Mouse (Mus musculus) CD4-positive, CD25-positive, alpha-beta regulatory T cell, adult 2 months (primary cell): ENCODE results near the gene Pdcd6ip.

Experiments
- DNase-seq: peaks from one replicate; pipeline ENCODE4 v3.0.0-alpha.2; 2012; ENCODE audit warnings: low read depth, low spot score

Gene Pdcd6ip

DNA sequence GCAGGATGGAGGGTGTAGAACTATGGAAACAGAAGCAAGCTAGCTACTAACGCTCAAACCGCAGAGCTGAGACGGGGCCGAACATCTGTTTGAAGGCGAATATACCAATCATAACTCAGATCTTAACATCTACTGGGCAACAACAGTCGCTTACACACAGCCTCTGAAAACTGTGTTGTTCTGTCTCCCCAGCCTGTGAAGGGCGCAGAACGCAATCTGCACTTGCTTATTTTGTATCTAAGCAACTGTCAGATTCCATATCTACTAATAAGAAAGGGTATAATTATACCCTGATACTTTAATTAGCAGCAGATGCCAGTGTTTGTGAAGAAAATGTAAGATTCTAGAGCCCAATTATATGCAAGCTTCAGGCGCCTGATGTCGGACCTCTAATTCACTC, 81.3 kb downstream of the Pdcd6ip start:
- DNase-seq: no peak

GRCm38 (mm10) chr9:113624086-113624485, 84.0 kb downstream of the Pdcd6ip start:
- DNase-seq: no peak

DNA sequence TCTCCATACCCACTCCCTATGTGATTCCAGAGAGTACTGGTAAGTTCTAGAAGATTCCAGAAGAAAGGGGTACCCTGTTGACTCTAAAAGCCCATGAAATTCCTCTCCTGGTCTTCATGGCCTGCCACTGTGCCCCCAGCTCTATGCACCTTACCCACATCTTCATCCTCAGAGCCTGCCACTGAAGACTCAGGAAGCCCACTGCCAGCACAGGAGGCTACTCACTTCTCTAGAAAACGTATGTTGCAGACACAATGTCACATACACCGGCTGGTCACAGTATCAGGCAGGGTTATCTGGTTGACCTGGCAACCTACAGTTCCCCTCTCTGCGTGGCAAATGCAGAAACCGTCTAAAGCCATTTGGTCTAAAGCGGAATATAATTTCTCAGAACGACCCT, 91.0 kb downstream of the Pdcd6ip start:
- no peak for DNase-seq

DNA sequence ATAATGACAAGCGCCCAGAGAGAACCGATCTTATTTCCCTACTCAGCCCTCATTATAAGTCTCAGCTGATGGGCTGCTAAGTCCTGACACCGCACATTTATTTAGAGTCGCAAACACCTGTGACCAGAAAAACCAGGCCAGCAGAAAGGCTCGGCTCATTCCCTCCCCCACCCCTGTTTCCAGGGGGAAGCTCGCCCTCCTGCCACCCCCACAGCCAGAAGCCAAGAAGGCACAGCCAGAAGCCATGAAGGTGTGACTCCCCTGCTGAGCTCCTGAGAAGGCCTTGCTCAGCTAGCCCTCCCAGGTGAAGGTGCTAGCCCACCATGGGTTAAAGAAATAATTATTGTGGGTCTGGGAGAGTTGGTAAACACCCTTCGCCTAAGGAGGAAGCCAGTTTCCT, 97.3 kb downstream of the Pdcd6ip start:
- no peak for DNase-seq

DNA sequence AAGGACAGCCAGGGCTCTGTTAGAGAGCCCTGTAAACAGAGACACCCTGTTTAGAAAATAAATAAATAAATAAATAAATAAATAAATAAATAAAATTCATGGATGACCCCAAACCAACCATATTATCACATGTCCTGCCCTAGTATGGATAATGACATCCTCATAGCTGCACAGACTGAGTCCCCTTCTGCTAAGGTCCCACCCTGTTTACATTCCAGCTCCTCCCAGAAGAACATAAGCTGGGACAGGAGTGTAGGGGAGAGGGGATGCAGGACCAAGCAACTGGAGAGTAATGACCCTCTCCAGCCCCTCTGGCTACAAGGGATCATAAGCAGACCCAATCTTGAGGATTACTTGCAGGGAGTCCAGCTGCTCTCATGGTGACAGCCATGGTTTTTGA, 105.9 kb downstream of the Pdcd6ip start:
- no peak for DNase-seq
